Mouse (Mus musculus) heart, adult 2 months (tissue): Measurements from ENCODE around the gene Ccdc157.

ENCODE experiments used
- CTCF ChIP-seq: fragments of 200-600 bp; IDR thresholded peaks from 2 replicates; pipeline ENCODE4 v1.8.1; 2022; ENCODE audit warnings: antibody characterized with exemption, mild to moderate bottlenecking, moderate library complexity
- EP300 ChIP-seq: fragments of 200-500 bp; IDR thresholded peaks from 2 replicates; pipeline ENCODE4 v1.6.1; 2011; ENCODE audit warnings: low read depth, low read length, control low read depth; ENCODE audit not compliant: insufficient read depth
- POLR2A ChIP-seq: fragments of 200-500 bp; IDR thresholded peaks from 2 replicates; pipeline ENCODE4 v1.6.1; 2011; ENCODE audit warnings: mild to moderate bottlenecking, low read depth, low read length, control low read depth; ENCODE audit not compliant: insufficient read depth

- TF ChIP-seq CTCF: peak; percentile 26; the same call in 1 of the 2 replicates
- TF ChIP-seq EP300: 0 out of 2 replicates have a peak, but pooled peaks have one; percentile 25
- TF ChIP-seq POLR2A: peak; percentile 68
These were observed 26.6 kb upstream of the Ccdc157 start, which contains the start of gene Tbc1d10a for GRCm38 (mm10) chr11:4186486-4187317.
